Mouse (Mus musculus) embryonic facial prominence, embryonic 10.5 days (tissue): ENCODE measurements at regions not wholly inside any gene's neighbourhood (a gene's known extent, or its start where the extent isn't known, plus 50 kb on each side); places are given as distances from the start of the nearest gene placed in this dataset.

Source experiments
- DNase-seq: peaks from one replicate; pipeline ENCODE4 v3.0.0-alpha.2; 2017; ENCODE audit warnings: low spot score
- H3K27ac ChIP-seq: fragments of 300-500 bp; sonication (generic); replicated peaks from 2 replicates; pipeline ENCODE4 v1.5.1; 2016; ENCODE audit warnings: mild to moderate bottlenecking
- H3K27me3 ChIP-seq: fragments of 300-500 bp; sonication (generic); replicated peaks from 2 replicates; pipeline ENCODE4 v1.6.1; 2016; ENCODE audit warnings: low read depth, mild to moderate bottlenecking; ENCODE audit not compliant: poor library complexity, severe bottlenecking
- H3K36me3 ChIP-seq: fragments of 300-500 bp; sonication (generic); replicated peaks from 2 replicates; pipeline ENCODE4 v1.6.1; 2016; ENCODE audit warnings: mild to moderate bottlenecking, moderate library complexity
- H3K4me1 ChIP-seq: fragments of 300-500 bp; sonication (generic); 2 replicates; pipeline ENCODE4 v1.6.1; 2016
- H3K4me3 ChIP-seq: fragments of 300-500 bp; sonication (generic); 2 replicates; pipeline ENCODE4 v1.5.1; 2016; ENCODE audit warnings: mild to moderate bottlenecking, moderate library complexity
- H3K9me3 ChIP-seq: fragments of 300-500 bp; sonication (generic); 2 replicates; pipeline ENCODE4 v1.6.1; 2016; ENCODE audit warnings: mild to moderate bottlenecking
- WGBS: fragments of 180-500 bp; shearing (Covaris S2); methylation state at CpG from one replicate; pipeline ENCODE4 v1.1.7; 2016; 5-methylcytosine and 5-hydroxymethylcytosine counted together

DNA sequence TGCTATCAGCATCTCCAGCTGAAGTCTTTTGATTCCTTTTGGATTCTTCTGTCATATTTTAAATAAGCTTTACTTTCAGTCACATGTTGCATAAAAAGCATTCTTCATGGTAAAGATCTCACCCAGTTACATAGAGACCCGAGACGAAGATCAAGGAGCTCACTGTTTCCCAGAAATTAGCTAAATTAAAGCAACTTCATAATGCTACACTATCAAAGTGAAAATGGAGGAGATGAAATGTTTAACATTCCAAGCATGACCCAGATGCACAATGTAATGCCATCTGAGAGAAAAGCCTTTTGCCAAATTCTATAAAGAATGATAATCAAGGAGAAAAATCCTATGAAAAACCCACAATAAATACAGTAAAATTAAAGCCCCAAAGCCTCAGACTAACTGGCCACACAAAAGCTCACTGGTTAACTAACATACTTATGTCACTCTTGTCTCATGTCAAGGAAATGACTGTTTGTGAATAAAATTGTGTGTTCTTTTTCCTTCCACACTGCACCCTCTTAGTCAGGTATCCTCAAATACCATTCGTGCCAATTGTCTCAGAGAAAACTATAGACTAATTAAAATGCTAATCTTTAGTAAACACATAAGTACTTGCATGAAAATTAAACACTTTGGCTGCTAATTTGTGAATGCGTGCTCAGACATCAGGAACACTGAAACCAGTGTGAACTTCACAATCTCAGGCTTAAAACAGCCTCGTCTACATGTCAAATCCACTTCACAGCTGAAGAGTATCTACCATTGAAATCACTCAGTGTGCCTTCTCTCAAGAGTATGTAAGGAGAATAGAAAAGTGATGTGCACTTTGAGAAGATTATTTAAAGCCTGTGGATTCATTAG is 215.7 kb downstream of the Tmem161b start:
- Histone ChIP-seq H3K9me3 (no peaks in the 10 kb centered on the region), H3K36me3 (no peaks in the 10 kb centered on the region), H3K27ac (no peak overlapping the region), H3K4me1 (no peaks in the 10 kb centered on the region), H3K27me3 (no peaks in the 10 kb centered on the region), H3K4me3 (no peak overlapping the region)
- no peak for DNase-seq
- 78% methylated on average over 5 of the region's 5 CpGs for WGBS

DNA sequence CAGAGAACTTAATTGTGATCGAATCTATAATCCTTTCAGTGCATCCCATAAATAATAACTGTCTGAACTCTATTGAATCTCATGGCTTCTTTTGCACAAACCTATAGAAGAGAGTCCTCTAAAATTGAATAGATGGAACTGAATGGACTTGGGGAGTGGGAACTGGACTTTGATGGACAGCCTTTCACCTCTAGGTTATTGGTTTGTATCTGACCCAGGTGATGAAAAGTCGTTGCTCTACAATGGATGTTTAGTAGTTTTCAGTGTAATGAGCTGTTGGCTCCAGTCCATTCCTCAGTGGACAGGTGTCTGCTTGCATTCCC is 216.3 kb downstream of the Tmem161b start:
- Histone ChIP-seq H3K36me3 (no peaks in the 10 kb centered on the region), H3K27me3 (no peaks in the 10 kb centered on the region)
- WGBS, result 78% methylated on average over 2 of the region's 2 CpGs

DNA sequence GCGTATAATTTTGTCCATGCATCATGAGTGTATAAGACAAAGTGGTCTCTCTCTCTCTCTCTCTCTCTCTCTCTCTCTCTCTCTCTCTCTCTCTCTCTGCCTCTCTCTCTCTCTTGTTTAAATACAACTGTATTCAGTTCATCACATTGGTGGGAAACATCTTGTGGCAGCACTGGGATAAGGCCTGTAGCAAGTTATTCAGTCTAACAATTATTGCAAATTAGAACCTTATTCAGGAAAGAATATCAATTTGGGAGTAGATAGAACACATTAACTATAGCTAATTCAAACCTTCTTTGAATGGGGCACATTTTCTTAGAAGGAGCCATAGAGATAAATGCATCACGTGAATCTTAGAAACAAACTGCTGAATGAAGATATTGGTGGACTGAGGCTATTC is 226.4 kb downstream of the Tmem161b start:
- 81% methylated on average over 2 of the region's 2 CpGs for WGBS
- H3K27me3 ChIP-seq, result no peaks in the 10 kb centered on the region
- DNase-seq, result no peak
- 0 out of 2 replicates have a peak, but pooled peaks cover 4% of the 10 kb centered on the region for H3K4me1 ChIP-seq
- no peak overlapping the region for H3K4me3 ChIP-seq
- no peak overlapping the region for H3K27ac ChIP-seq
- H3K36me3 ChIP-seq, result no peaks in the 10 kb centered on the region
- H3K9me3 ChIP-seq, result no peaks in the 10 kb centered on the region

More for the DNA sequence above, 216.3 kb downstream of the Tmem161b start:
- DNase-seq, result no peak
- H3K27ac ChIP-seq, result no peak overlapping the region
- H3K4me1 ChIP-seq, result no peaks in the 10 kb centered on the region
- H3K9me3 ChIP-seq, result no peaks in the 10 kb centered on the region
- H3K4me3 ChIP-seq, result no peak overlapping the region

DNA sequence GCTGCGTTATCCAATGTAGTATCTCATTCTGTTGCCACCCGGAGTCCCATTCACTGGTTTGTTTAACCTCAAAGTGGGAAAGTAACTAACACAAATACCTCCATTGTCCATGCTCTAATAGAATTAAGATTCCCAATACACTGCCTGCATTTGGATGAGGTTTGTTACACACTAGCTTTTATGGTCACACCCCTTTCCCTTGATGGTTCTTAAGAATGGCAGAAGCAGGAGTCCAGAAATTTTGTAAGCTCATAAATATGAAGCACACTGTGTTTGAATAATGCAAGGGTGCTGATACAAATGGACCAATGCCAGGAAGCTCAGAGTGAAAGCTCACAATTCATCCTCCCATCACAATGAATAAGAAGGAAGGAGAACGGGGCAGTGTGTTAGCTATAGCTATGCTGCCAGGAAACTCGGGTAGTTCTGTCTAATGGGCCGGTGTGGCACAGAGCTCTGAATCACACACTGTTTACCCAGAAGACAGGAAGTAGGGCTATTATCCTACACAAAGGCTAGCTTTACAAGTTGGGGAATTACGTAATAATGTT is 227.0 kb downstream of the Tmem161b start:
- Histone ChIP-seq H3K4me1 (0 out of 2 replicates have a peak, but pooled peaks cover 4% of the 10 kb centered on the region), H3K9me3 (no peaks in the 10 kb centered on the region), H3K36me3 (no peaks in the 10 kb centered on the region), H3K27me3 (no peaks in the 10 kb centered on the region), H3K4me3 (no peak overlapping the region), H3K27ac (no peak overlapping the region)
- no peak for DNase-seq
- WGBS, result 35% methylated on average over 6 of the region's 6 CpGs
